Mouse (Mus musculus) E14TG2a.4 (cell line): ENCODE data around the gene Dock4.
"Not testable (repeated sequence)": the region's sequence is repeated elsewhere in the genome, so short reads cannot be mapped to it uniquely, and the experiment has no call there.

Source experiments
- H3K27me3 ChIP-seq: 2 replicates; pipeline ENCODE4 v1.6.1; 2014; ENCODE audit warnings: low read length, control low read depth; ENCODE audit not compliant: insufficient read depth
- H3K36me3 ChIP-seq: 2 replicates; pipeline ENCODE4 v1.6.1; 2014; ENCODE audit warnings: low read length, control low read depth; ENCODE audit not compliant: insufficient read depth
- H3K4me1 ChIP-seq: replicated peaks from 2 replicates; pipeline ENCODE4 v1.6.1; 2014; ENCODE audit warnings: low read depth, low read length, control low read depth
- H3K4me3 ChIP-seq: replicated peaks from 2 replicates; pipeline ENCODE4 v1.5.1; 2014; ENCODE audit warnings: mild to moderate bottlenecking, low read length
- H3K9me3 ChIP-seq: 2 replicates; pipeline ENCODE4 v1.6.1; 2014; ENCODE audit warnings: low read length, control low read depth
- CTCF ChIP-seq: conservative IDR thresholded peaks from 2 replicates; pipeline ENCODE4 v1.5.1; 2014; ENCODE audit warnings: low read length
- NANOG ChIP-seq: IDR thresholded peaks from 2 replicates; pipeline ENCODE4 v1.6.1; 2014; ENCODE audit warnings: borderline replicate concordance, low read length, mixed read lengths
- POU5F1 ChIP-seq: IDR thresholded peaks from 2 replicates; pipeline ENCODE4 v1.6.1; 2014; ENCODE audit warnings: low read length, borderline replicate concordance

The Dock4 gene

GRCm38 (mm10) chr12:40857466-40857865 is 411.7 kb downstream of the Dock4 start:
- TF ChIP-seq NANOG (no peak), CTCF (no peak), POU5F1 (no peak)
- Histone ChIP-seq H3K4me1 (peaks cover 13% of the 10 kb centered on the region), H3K4me3 (no peak overlapping the region), H3K9me3 (peaks cover 37% of the 10 kb centered on the region), H3K27me3 (no peaks in the 10 kb centered on the region), H3K36me3 (peaks cover 3% of the 10 kb centered on the region; the same call in 1 of the 2 replicates)

GRCm38 (mm10) chr12:40858763-40859162 is 413.0 kb downstream of the Dock4 start:
- H3K4me1 ChIP-seq, H3K27me3 ChIP-seq, H3K4me3 ChIP-seq, H3K36me3 ChIP-seq: not testable (repeated sequence)
- H3K9me3 ChIP-seq = peaks cover 37% of the 10 kb centered on the region

DNA sequence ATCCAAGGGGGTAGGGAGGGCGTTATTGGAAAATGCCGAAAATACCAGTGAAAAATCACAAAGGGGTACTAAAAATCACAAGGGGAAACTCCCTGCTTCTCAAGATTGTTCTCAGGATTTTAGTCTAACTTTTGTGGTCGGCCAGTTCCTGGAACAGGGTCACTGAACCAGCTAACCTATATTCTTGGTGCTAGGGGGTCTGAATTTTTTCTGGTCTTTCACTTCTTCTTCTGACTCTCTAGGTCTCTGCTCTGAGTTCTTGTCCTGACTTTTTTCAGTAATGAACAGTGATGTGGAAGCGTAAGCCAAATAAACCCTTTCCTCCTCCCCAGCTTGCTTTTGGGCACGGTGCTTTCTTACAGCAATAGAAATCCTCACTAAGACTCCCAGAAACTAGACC is 424.6 kb downstream of the Dock4 start:
- no peak for TF ChIP-seq CTCF
- no peak for TF ChIP-seq POU5F1
- no peak for TF ChIP-seq NANOG
- no peaks in the 10 kb centered on the region for H3K4me1 ChIP-seq
- no peaks in the 10 kb centered on the region for H3K36me3 ChIP-seq
- H3K9me3 ChIP-seq = peaks cover 34% of the 10 kb centered on the region
- H3K4me3 ChIP-seq = no peak overlapping the region
- H3K27me3 ChIP-seq = no peaks in the 10 kb centered on the region

- peaks cover 34% of the 10 kb centered on the region for H3K9me3 ChIP-seq
- no peaks in the 10 kb centered on the region for H3K27me3 ChIP-seq
- no peak overlapping the region for H3K4me3 ChIP-seq
- TF ChIP-seq NANOG = no peak
- TF ChIP-seq CTCF = no peak
- TF ChIP-seq POU5F1 = no peak
- no peaks in the 10 kb centered on the region for H3K4me1 ChIP-seq
- no peaks in the 10 kb centered on the region for H3K36me3 ChIP-seq
Measured at GRCm38 (mm10) chr12:40872716-40873115, 427.0 kb downstream of the Dock4 start.

DNA sequence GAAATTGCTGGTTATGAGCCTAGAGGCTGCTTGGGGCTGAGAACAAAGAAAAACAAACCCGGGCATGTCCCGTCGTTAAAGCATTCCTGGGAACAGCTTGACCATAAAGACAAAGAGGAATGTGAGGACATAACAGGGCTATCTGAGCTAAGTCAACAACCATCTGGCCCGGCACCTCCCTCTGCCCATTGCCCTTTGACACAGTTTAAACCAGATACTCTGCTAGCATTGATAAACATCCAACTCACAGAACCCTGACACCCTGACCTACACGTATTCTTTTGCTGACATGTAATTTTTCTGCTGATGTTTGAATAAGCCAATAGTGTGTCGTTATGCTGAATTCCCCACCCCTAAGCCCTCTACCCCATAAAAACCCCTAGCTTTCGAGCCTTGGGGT is 427.5 kb downstream of the Dock4 start:
- not testable (repeated sequence) for H3K27me3 ChIP-seq, H3K36me3 ChIP-seq, H3K4me1 ChIP-seq, H3K4me3 ChIP-seq
- peaks cover 34% of the 10 kb centered on the region for H3K9me3 ChIP-seq

GRCm38 (mm10) chr12:40884976-40885375 is 439.2 kb downstream of the Dock4 start:
- TF ChIP-seq POU5F1 (no peak), NANOG (no peak), CTCF (no peak)
- Histone ChIP-seq H3K4me1 (peaks cover 24% of the 10 kb centered on the region), H3K27me3 (peaks cover 4% of the 10 kb centered on the region; the same call in 1 of the 2 replicates), H3K36me3 (no peaks in the 10 kb centered on the region), H3K9me3 (peaks cover 13% of the 10 kb centered on the region; the same call in 1 of the 2 replicates), H3K4me3 (no peak overlapping the region)

DNA sequence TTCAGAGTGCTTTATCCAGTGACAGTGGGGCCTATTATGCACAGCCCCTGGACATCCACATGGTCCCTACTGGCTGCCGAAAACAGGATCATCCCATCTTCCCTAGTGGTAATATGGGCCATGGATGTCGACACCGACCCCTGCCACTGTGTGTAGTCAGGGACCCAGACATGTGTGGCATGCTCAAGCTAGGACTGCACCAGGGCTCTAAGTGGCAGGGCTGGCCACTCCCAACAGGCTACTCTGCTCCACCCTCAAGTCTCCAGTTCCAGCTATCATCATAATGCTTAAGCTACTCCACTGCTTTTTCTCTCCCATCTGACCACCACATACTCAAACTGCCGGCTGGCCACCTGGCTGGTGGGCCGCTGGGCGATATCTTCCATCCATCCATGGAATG is 439.6 kb downstream of the Dock4 start:
- Histone ChIP-seq H3K27me3 (peaks cover 4% of the 10 kb centered on the region; the same call in 1 of the 2 replicates), H3K36me3 (no peaks in the 10 kb centered on the region), H3K9me3 (peaks cover 13% of the 10 kb centered on the region; the same call in 1 of the 2 replicates), H3K4me3 (no peak overlapping the region), H3K4me1 (peaks cover 24% of the 10 kb centered on the region)
- no peak for TF ChIP-seq POU5F1
- no peak for TF ChIP-seq NANOG
- TF ChIP-seq CTCF = no peak

- TF ChIP-seq CTCF = no peak
- TF ChIP-seq NANOG = no peak
- no peak for TF ChIP-seq POU5F1
- H3K4me3 ChIP-seq = no peak overlapping the region
- H3K27me3 ChIP-seq = peaks cover 4% of the 10 kb centered on the region; the same call in 1 of the 2 replicates
- H3K36me3 ChIP-seq = no peaks in the 10 kb centered on the region
- H3K4me1 ChIP-seq = peaks cover 24% of the 10 kb centered on the region
- H3K9me3 ChIP-seq = peaks cover 13% of the 10 kb centered on the region; the same call in 1 of the 2 replicates
Measured at GRCm38 (mm10) chr12:40887496-40887895, 441.7 kb downstream of the Dock4 start.

- Histone ChIP-seq H3K4me1 (peaks cover 28% of the 10 kb centered on the region), H3K27me3 (peaks cover 4% of the 10 kb centered on the region; the same call in 1 of the 2 replicates), H3K36me3 (no peaks in the 10 kb centered on the region), H3K4me3 (no peak overlapping the region), H3K9me3 (peaks cover 13% of the 10 kb centered on the region; the same call in 1 of the 2 replicates)
- TF ChIP-seq CTCF (no peak), POU5F1 (no peak), NANOG (no peak)
Measured at GRCm38 (mm10) chr12:40888261-40888791, 442.6 kb downstream of the Dock4 start.
